Mouse (Mus musculus): Measurements from ENCODE around the gene Mesd.

Mesd gene

GRCm38 (mm10) chr7:83884021-83884658 lies at the start of gene Mesd, which contains the start of gene Tlnrd1:
Gene Mesd (plus strand): TSS chr7:83884466.
Gene Tlnrd1 (minus strand): TSS chr7:83884305.
- peak; percentile 92 for DNase-seq (ENCODE audit: low read depth, low spot score)

GRCm38 (mm10) chr7:83838525-83839224 lies 45.6 kb upstream of the Mesd start:
- DNase-seq (ENCODE audit: low read depth, low spot score): no peak

GRCm38 (mm10) chr7:83840076-83840475 lies 44.2 kb upstream of the Mesd start:
- DNase-seq (ENCODE audit: low read depth, low spot score): no peak

GRCm38 (mm10) chr7:83842486-83843259 lies 41.6 kb upstream of the Mesd start:
- DNase-seq (ENCODE audit: low read depth, low spot score): peak; percentile 55

DNA sequence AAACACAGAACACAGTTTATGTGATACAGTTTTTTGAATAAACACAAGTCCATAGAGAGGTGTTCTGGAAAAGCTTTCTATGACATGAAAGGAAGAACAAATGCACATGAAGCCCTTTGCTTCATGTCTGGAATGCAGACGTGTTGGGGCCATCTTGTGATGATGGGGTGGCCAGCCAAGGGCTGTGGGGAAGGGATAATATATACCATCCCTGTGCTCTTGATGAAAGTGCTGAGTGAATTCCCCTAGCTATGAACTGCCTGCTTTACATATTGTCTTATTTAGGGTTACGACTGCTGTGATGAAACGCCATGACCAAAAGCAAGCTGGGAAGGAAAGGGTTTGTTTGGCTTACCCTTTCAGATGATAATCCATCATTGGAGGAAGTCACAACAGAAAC lies 39.5 kb upstream of the Mesd start:
- DNase-seq (ENCODE audit: low read depth, low spot score): no peak

DNA sequence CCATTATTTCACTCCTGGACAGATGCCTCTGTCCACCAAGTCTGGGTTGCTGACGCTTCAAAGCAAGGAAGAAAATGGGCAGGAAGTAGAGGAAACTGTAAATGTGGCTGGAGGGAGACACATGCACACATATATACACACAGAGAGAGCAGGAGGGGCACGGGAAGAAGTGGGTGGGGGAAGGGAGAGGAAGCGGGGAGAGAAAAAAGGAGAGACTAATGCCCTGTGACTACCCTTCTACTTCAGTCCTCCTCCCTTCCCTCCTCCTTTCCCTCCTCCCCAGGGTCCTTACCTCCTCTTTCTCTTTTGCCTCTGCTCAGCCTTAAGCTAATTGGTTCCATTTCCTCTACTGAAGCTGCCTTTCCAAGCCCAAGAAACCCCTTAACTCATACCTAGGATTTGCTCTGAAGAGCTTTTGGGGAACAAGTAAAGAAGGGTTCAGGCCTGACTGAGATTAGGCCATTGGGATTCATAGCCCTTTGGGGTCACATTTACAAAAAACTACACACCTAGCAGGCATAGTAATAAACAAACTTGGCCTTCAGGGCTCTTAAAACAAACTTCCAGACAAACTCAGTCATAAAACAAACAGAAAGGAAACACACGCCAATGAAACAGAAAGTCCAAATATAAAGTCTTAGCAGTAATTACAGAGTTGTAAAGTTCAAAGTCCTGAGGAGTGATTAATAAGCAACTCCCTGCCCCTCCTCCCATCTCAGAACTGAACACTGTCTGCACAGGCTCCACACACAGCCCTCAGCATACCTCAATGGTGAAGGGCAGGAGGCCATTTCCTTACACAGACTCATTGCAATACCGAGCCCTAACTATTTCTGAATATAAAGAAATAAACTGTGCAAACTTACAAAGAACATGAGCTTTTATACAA lies 36.8 kb upstream of the Mesd start:
- DNase-seq (ENCODE audit: low read depth, low spot score): no peak

DNA sequence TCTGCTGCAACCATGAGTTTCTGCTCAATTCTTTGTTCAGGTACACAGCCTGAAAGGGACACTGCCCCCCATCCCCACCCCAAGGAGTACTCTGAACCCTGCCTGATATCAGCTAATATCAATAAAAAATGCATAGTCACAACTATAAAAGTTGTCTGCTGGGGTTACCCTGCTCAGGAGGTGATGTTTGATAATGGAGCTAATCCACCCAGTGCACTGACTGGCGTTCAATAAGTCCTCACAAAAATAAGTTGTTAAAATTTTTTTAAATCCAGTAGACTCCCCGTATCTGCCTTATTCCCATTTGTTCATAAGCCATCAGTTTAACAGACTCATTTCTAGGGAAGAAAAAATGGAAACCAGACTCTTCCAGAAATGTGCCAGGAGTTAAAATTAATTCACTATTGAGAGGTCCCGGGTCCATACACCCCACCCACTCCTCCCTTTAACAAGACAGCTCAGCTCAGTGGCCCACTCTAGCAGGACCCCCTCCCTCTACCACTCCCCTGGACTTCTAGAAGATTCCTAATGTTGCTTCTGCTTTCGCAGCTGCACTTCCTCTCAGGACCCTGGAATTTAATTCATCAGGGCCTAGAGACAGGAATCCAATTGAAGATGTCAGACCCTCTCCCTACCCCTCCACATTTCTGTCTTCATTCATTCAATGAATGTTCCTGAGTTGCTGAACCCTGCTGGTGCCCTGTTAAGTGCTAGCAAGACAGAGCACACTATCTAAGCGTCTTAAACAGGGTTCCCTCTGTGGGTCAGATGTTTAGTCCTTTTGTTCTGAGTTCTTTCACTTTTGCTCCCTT lies 32.5 kb upstream of the Mesd start:
- DNase-seq (ENCODE audit: low read depth, low spot score): no peak

- DNase-seq (ENCODE audit: low read depth, low spot score): no peak
Observed at GRCm38 (mm10) chr7:83852381-83853380, 31.6 kb upstream of the Mesd start.

DNA sequence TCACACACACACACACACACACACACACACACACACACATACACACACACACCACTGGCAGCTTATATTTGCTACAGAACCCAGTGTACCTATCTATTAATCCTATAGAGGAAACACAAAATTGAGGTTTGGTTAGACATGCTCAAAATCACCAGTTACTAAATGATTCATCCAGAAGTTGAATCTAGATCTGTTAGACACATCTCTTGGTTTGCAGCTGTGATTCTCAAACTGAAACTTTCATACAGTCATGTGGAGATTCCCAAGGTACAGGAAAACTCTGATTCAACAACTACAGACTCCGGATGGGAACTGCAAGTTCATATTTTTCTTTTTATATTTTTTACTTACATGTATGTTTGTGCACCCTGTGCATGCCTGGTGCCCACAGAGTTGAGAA lies 29.1 kb upstream of the Mesd start:
- DNase-seq (ENCODE audit: low read depth, low spot score): no peak

- DNase-seq (ENCODE audit: low read depth, low spot score): no peak
Observed at GRCm38 (mm10) chr7:83856353-83857207, 27.7 kb upstream of the Mesd start.

DNA sequence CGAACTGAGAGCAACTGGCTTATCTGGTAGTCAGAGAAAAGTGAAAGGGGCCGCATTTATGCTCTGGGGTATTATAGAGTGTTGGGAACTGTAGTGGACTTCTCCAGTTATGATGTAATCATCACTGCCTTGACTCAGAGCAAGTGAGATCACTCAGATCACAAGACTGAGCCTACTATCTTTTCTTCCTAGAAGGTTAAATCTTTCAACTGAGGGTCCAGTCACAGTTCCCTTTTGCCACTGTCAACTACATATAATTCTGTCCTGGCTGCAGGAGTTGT lies 27.1 kb upstream of the Mesd start:
- DNase-seq (ENCODE audit: low read depth, low spot score): no peak

DNA sequence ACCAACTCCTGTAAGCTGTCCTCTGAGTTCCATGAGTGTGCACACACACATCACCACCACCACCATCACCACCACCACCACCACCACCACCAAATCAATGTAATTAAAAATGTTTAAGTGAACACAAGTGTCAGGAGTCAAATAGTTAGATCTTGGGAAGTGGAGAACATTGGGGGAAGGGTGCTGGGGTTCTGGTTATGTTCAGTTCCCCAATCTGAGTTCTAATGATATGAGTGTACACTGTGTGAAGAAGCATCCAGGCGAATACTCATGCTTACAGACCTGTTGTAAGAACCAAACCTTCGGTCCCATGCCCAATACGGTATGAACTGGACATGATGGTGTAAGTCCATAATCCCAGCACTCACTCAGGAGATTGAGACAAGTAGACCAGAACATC lies 26.3 kb upstream of the Mesd start:
- no peak for DNase-seq (ENCODE audit: low read depth, low spot score)

DNA sequence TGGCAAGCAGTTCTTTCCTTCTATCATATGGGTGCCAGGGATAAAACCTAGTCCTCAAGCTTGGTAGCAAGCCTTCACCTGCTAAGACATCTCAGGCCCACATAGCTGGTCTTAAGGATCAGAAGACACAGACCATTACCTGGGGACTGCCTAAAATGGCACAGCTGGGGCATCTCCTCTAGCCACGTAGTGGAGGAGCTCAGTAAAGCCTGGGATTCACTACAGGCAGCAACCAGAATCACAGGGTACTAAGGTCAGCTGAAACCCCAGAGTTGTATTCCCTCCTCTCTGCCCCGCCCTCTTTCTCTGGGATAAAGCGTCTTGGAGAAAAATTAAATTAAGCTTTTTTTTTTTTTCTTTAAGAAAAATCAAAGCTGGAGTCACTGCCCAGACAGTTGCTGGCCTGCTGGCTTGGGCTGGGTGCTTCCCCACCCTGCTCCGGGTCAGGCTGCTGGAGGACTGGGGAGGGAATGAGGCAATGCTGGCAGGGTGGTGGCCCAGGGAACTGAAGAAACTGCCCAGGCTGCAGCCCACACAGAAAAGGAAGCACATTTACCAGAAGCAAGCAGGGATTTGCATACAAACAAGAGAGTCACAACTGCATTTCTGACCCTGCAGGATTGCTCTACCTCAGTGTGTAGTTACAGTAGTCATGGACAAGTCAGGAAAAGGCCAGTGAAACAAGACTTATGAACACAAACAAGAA lies 24.7 kb upstream of the Mesd start:
- DNase-seq (ENCODE audit: low read depth, low spot score): no peak

DNA sequence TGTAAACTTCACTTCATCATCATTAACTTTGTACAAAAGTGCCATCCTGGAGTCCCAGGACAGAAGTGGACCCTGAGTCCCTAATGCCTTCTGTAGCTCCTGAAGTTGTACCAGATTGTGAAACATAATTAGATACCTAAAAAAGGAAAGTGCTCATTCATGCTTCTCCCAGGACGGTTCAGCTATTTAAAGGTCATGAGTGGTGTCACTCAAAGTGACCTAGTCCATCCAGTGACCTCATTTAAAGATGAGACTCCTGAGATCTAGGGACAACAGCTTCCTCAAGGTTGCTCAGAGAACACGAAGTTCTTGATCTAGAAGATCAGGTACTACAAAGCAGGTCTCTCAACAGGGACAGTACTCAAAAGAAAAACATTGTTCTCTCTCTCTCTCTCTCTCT lies 20.7 kb upstream of the Mesd start:
- no peak for DNase-seq (ENCODE audit: low read depth, low spot score)

GRCm38 (mm10) chr7:83868200-83868599 lies 16.1 kb upstream of the Mesd start:
- no peak for DNase-seq (ENCODE audit: low read depth, low spot score)

DNA sequence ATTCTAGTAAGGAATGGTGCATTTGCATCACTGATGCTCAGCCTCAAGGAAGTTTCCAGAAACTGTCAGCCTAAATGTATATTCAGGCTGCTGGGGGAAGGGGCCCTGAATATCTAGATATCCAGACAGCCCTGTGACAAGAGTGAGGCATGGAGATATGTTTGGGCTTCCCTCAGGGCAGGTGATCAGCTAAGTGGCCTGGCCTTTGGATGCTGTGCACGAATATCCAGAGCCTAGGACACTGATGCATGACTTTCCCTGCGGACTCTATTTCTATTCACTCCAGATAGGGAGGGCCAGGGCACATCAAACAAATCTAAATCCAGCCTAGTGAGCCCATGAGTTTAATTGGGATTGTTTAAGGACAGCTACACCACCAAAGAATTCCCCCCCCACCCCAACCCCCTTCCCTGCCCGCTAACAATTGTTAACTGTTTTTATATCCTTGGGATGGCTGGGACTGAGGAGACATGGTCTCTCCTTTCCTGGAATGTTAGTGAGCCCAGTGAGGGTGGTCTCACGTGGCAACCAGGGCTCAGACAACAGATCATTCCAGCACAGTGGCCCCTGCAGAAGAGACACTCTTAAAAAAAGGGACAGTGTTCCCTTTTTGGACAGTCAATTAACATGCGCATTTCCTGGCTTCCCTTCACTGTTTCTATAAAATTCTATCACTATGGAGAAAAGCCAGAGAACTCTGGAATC lies 14.3 kb upstream of the Mesd start:
- no peak for DNase-seq (ENCODE audit: low read depth, low spot score)

- DNase-seq (ENCODE audit: low read depth, low spot score): no peak
Observed at GRCm38 (mm10) chr7:83877088-83877487, 7.2 kb upstream of the Mesd start.
